Comparison of ENCODE assay signal across 22 mouse cellular contexts in the genomic region with DNA sequence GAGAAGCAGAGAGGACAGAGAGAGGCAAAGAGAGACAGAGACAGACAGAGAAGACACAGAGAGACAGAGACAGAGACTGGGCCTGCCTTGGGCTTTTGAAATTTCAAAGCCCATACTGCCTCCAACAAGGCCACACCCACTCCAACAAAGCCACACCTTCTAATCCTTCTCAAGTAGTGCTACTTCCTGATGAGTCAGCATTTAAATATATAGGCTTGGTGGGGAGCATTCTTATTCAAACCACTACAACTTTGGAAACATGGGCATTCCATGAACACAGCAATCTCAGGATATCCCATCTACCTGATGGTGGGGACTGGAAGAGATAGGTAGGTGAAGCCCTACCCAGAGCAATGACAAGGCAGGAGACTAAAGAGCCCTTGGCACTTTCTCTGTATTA.
DNase-seq lines count a peak whose midpoint lies in the region; TF ChIP-seq lines count a peak whose summit lies in the region.
"Had no signal": no experiment of that assay in that cellular context is flagged by ENCODE, and none has a peak within 500 bp of the region (broad histone marks: within the 10 kb centered on the region; RNA-seq: fewer than 3 reads in every experiment).

No protein-coding gene starts in this region.

- H3K9me3 ChIP-seq in CH12.LX (replicated peaks; ENCODE audit: low read length) (peaks cover 4% of the 10 kb centered on the region), ES-E14 (ENCODE audit: control insufficient read depth, insufficient read depth, low read depth, low read length) (no peaks in the 10 kb centered on the region)

- H3K9ac ChIP-seq in CH12.LX (ENCODE audit: insufficient read depth, low read depth) (no peak overlapping the region), ES-E14 (ENCODE audit: insufficient read depth, low read depth, low read length, poor library complexity, severe bottlenecking) (no peak overlapping the region)

- TF ChIP-seq CTCF in CH12.LX (conservative IDR thresholded peaks at IDR 0.05 in 1 of 2, IDR thresholded peaks at IDR 0.05 in 1 of 2; ENCODE audit: low read depth in 2 of 2, low read length in 2 of 2), result no peak

- H3K4me2 ChIP-seq in CH12.LX (ENCODE audit: insufficient read depth, low read depth, poor library complexity, severe bottlenecking), result no peak overlapping the region

- H3K27ac ChIP-seq in CH12.LX (ENCODE audit: insufficient read depth, low read depth) (no peak overlapping the region), ES-E14 (ENCODE audit: insufficient read depth, low read depth, low read length, poor library complexity, severe bottlenecking) (no peak overlapping the region)

- in situ Hi-C loops in CH12.LX (cut with MboI; ENCODE audit: low pct_ligation_motif_present, low pct_unique_long_range_greater_than_20kb, low sequenced_read_pairs) (no loop called here), ES-E14 (cut with MboI; ENCODE audit: low sequenced_read_pairs in 2 of 2, unreplicated experiment in 2 of 2) (no loop called here)

- H3K27me3 ChIP-seq in CH12.LX (replicated peaks), result no peaks in the 10 kb centered on the region
- H3K27me3 ChIP-seq: Patski had no signal

- H3K79me2 ChIP-seq in CH12.LX (replicated peaks; ENCODE audit: control insufficient read depth, extremely low read depth, insufficient read depth, poor library complexity, severe bottlenecking), result no peaks in the 10 kb centered on the region

- no peak overlapping the region for H3K4me3 ChIP-seq in CH12.LX (replicated peaks in 1 of 3; ENCODE audit: low read depth in 2 of 3, low read length in 2 of 3, poor library complexity in 1 of 3)
- no peak overlapping the region for H3K4me3 ChIP-seq in ES-E14 (ENCODE audit: insufficient read depth in 1 of 2, low read depth in 1 of 2, low read length in 2 of 2, poor library complexity in 1 of 2, severe bottlenecking in 1 of 2)

- H3K36me3 ChIP-seq in CH12.LX (replicated peaks in 1 of 2; ENCODE audit: control insufficient read depth in 1 of 2, insufficient read depth in 1 of 2, low read length in 1 of 2), result no peaks in the 10 kb centered on the region
- H3K36me3 ChIP-seq in ES-E14 (ENCODE audit: control insufficient read depth, insufficient read depth, low read length, poor library complexity, severe bottlenecking), result no peaks in the 10 kb centered on the region
- H3K36me3 ChIP-seq: G1E had no signal

- TF ChIP-seq RAD21 in CH12.LX (IDR thresholded peaks at IDR 0.05; ENCODE audit: low read depth, low read length), result no peak

- no peak for TF ChIP-seq POLR2A in CH12.LX (IDR thresholded peaks at IDR 0.05; ENCODE audit: low read depth, low read length)

- dilution Hi-C loops in CH12.LX (cut with MboI; ENCODE audit: extremely low pct_ligation_motif_present, extremely low pct_unique_long_range_greater_than_20kb, low sequenced_read_pairs), result no loop called here

- H3K4me1 ChIP-seq in CH12.LX (ENCODE audit: control insufficient read depth in 1 of 2, insufficient read depth in 2 of 2), result no peaks in the 10 kb centered on the region
- no peaks in the 10 kb centered on the region for H3K4me1 ChIP-seq in ES-E14 (ENCODE audit: control insufficient read depth in 2 of 2, insufficient read depth in 2 of 2, low read length in 2 of 2, poor library complexity in 1 of 2)

- no peak for TF ChIP-seq EP300 in CH12.LX (IDR thresholded peaks at IDR 0.05; ENCODE audit: low read length)

- no peak for DNase-seq in CH12.LX (ENCODE audit: extremely low read depth)
- no peak for DNase-seq in ES-E14 (ENCODE audit: low read depth, low spot score)
- DNase-seq in R1 (ENCODE audit: low read depth, low spot score), result peak; percentile 18
- DNase-seq in testis, postnatal 14 days (ENCODE audit: low spot score), result no peak
- no peak for DNase-seq in layer of hippocampus, adult 9-10 months (ENCODE audit: low spot score)
- DNase-seq in adipocyte (ENCODE audit: low spot score), result no peak
- DNase-seq: adrenal gland, adult 2 months; adrenal gland, adult 8-10 months; adrenal gland, postnatal 10 days; adrenal gland, postnatal 14 days; adrenal gland, postnatal 25 days; adrenal gland, postnatal 36 days; B cell, adult 2 months; cerebellum, adult 11 months; cerebellum, adult 11-12 months; cerebellum, adult 18-20 months; cerebellum, adult 2 months; cerebellum, adult 8-10 months; cerebellum, adult 9-10 months; cerebellum, adult 9-11 months had no signal

TF ChIP-seq in CH12.LX, 34 proteins besides CTCF, POLR2A, EP300 and RAD21:
- TF ChIP-seq MAFK (IDR thresholded peaks at IDR 0.05; ENCODE audit: insufficient replicate concordance, low read length) (peak; percentile 55; the same call in 1 of the 2 replicates), NRF1 (IDR thresholded peaks at IDR 0.05; ENCODE audit: low read depth, low read length) (no peak), POLR2AphosphoS2 (IDR thresholded peaks at IDR 0.05; ENCODE audit: low read depth, low read length) (no peak), HCFC1 (IDR thresholded peaks at IDR 0.05; ENCODE audit: low read depth, low read length) (no peak)

TF ChIP-seq in ES-E14, 5 proteins besides CTCF, POLR2A, EP300 and RAD21:
- no peak for TF ChIP-seq ZNF384 (IDR thresholded peaks at IDR 0.05; ENCODE audit: low read depth, low read length)
- peak; percentile 97 for TF ChIP-seq MAFK (IDR thresholded peaks at IDR 0.05; ENCODE audit: insufficient read depth, low read depth, low read length)
- TF ChIP-seq ZC3H11A (IDR thresholded peaks at IDR 0.05; ENCODE audit: borderline replicate concordance, low read depth, low read length), result no peak
